13 mouse cellular contexts compared by ENCODE assay signal in genomic region chr10:58338590-58338989, GRCm38 (mm10). TPM values are rescaled to one million over a fixed set of nuclear protein-coding genes. Genes with fewer than 3 reads are reported as not detected.
DNase-seq lines count a peak whose midpoint lies in the region; ATAC-seq lines count a peak whose summit lies in the region.
"Had no signal": no experiment of that assay in that cellular context is flagged by ENCODE, and none has a peak within 500 bp of the region (broad histone marks: within the 10 kb centered on the region; RNA-seq: fewer than 3 reads in every experiment).

No protein-coding gene starts in this region.

- WGBS in intestine, embryonic 14.5 days, result 29% methylated on average over 1 of the region's 1 CpGs
- WGBS in intestine, embryonic 16.5 days, result 41% methylated on average over 1 of the region's 1 CpGs
- 55% methylated on average over 1 of the region's 1 CpGs for WGBS in midbrain, embryonic 14.5 days
- 85% methylated on average over 1 of the region's 1 CpGs for WGBS in midbrain, embryonic 10.5 days
- WGBS in stomach, embryonic 14.5 days, result 48% methylated on average over 1 of the region's 1 CpGs

- ATAC-seq in intestine, embryonic 14.5 days (replicated peaks; ENCODE audit: low FRiP score, low TSS enrichment, low read depth), result no peak
- no peak for ATAC-seq in intestine, embryonic 16.5 days
- ATAC-seq in midbrain, embryonic 14.5 days (ENCODE audit: low FRiP score, low TSS enrichment), result no peak
- ATAC-seq in stomach, embryonic 14.5 days (ENCODE audit: insufficient number of reproducible peaks, insufficient read depth, low FRiP score, low read depth), result no peak
- ATAC-seq: activated CD4-positive, CD25-positive, alpha-beta regulatory T cell, adult 4 months had no signal

- H3K9me3 ChIP-seq in intestine, embryonic 14.5 days (ENCODE audit: control insufficient read depth, low read length), result no peaks in the 10 kb centered on the region
- H3K9me3 ChIP-seq in intestine, embryonic 16.5 days (ENCODE audit: control insufficient read depth, low read length), result no peaks in the 10 kb centered on the region
- H3K9me3 ChIP-seq in midbrain, embryonic 14.5 days (ENCODE audit: control insufficient read depth, low read length), result no peaks in the 10 kb centered on the region
- peaks cover 6% of the 10 kb centered on the region for H3K9me3 ChIP-seq in midbrain, embryonic 10.5 days (replicated peaks)
- no peaks in the 10 kb centered on the region for H3K9me3 ChIP-seq in stomach, embryonic 14.5 days (ENCODE audit: control insufficient read depth, low read depth, low read length)
- H3K9me3 ChIP-seq: limb, embryonic 15.5 days had no signal

- no peaks in the 10 kb centered on the region for H3K27me3 ChIP-seq in intestine, embryonic 14.5 days (replicated peaks; ENCODE audit: control insufficient read depth, insufficient read depth, low read length)
- H3K27me3 ChIP-seq in intestine, embryonic 16.5 days (replicated peaks; ENCODE audit: control insufficient read depth, insufficient read depth, low read length), result no peaks in the 10 kb centered on the region
- no peaks in the 10 kb centered on the region for H3K27me3 ChIP-seq in midbrain, embryonic 14.5 days (ENCODE audit: control insufficient read depth, insufficient read depth, low read length)
- no peaks in the 10 kb centered on the region for H3K27me3 ChIP-seq in midbrain, embryonic 10.5 days (ENCODE audit: low read depth, poor library complexity, severe bottlenecking)
- H3K27me3 ChIP-seq in stomach, embryonic 14.5 days (ENCODE audit: control insufficient read depth, insufficient read depth, low read length), result no peaks in the 10 kb centered on the region
- H3K27me3 ChIP-seq: limb, embryonic 15.5 days had no signal

- H3K4me3 ChIP-seq in intestine, embryonic 14.5 days (ENCODE audit: low read depth, low read length), result no peak overlapping the region
- H3K4me3 ChIP-seq in intestine, embryonic 16.5 days (ENCODE audit: low read length), result no peak overlapping the region
- H3K4me3 ChIP-seq in midbrain, embryonic 14.5 days (replicated peaks; ENCODE audit: low read depth, low read length), result no peak overlapping the region
- H3K4me3 ChIP-seq in midbrain, embryonic 10.5 days, result no peak overlapping the region
- no peak overlapping the region for H3K4me3 ChIP-seq in stomach, embryonic 14.5 days (ENCODE audit: low read depth, low read length)
- H3K4me3 ChIP-seq: limb, embryonic 15.5 days had no signal

- H3K9ac ChIP-seq in intestine, embryonic 14.5 days (ENCODE audit: low read length), result no peak overlapping the region
- no peak overlapping the region for H3K9ac ChIP-seq in intestine, embryonic 16.5 days (ENCODE audit: low read depth, low read length)
- no peak overlapping the region for H3K9ac ChIP-seq in midbrain, embryonic 14.5 days (replicated peaks; ENCODE audit: low read length)
- H3K9ac ChIP-seq in stomach, embryonic 14.5 days (replicated peaks; ENCODE audit: low read depth, low read length), result no peak overlapping the region
- H3K9ac ChIP-seq: limb, embryonic 15.5 days had no signal

- H3K36me3 ChIP-seq in intestine, embryonic 14.5 days (ENCODE audit: control insufficient read depth, insufficient read depth, low read length), result no peaks in the 10 kb centered on the region
- H3K36me3 ChIP-seq in intestine, embryonic 16.5 days (ENCODE audit: control insufficient read depth, insufficient read depth, low read length), result peaks cover 2% of the 10 kb centered on the region; the same call in 1 of the 2 replicates
- H3K36me3 ChIP-seq in midbrain, embryonic 14.5 days (ENCODE audit: control insufficient read depth, insufficient read depth, low read length), result no peaks in the 10 kb centered on the region
- H3K36me3 ChIP-seq in midbrain, embryonic 10.5 days, result peaks cover 17% of the 10 kb centered on the region
- H3K36me3 ChIP-seq in stomach, embryonic 14.5 days (ENCODE audit: control insufficient read depth, insufficient read depth, low read length), result no peaks in the 10 kb centered on the region
- H3K36me3 ChIP-seq: limb, embryonic 15.5 days had no signal

- DNase-seq in adrenal gland, postnatal 10 days, result peak; percentile 32
- no peak for DNase-seq in adrenal gland, postnatal 4 days (ENCODE audit: low spot score in 2 of 2)
- no peak for DNase-seq in intestine, embryonic 14.5 days (ENCODE audit: low spot score)
- peak; percentile 19 for DNase-seq in midbrain, embryonic 14.5 days
- no peak for DNase-seq in midbrain, embryonic 10.5 days (ENCODE audit: low spot score)
- DNase-seq in adrenal gland, postnatal 36 days, result no peak
- DNase-seq: cerebellum, adult 11 months; spleen, adult 18-20 months; thymus, postnatal 4 days had no signal

- H3K27ac ChIP-seq in intestine, embryonic 14.5 days (ENCODE audit: low read depth), result peak overlapping the region; percentile 51
- H3K27ac ChIP-seq in intestine, embryonic 16.5 days (ENCODE audit: low read length), result no peak overlapping the region; the same call in 1 of the 2 replicates
- no peak overlapping the region; the same call in 1 of the 2 replicates for H3K27ac ChIP-seq in midbrain, embryonic 14.5 days (replicated peaks; ENCODE audit: low read depth, low read length)
- H3K27ac ChIP-seq in midbrain, embryonic 10.5 days (replicated peaks), result no peak overlapping the region
- 0 out of 2 replicates have a peak overlapping the region, but pooled peaks have one; percentile 48 for H3K27ac ChIP-seq in stomach, embryonic 14.5 days (ENCODE audit: low read length)
- H3K27ac ChIP-seq: limb, embryonic 15.5 days had no signal

- H3K4me2 ChIP-seq in intestine, embryonic 14.5 days (ENCODE audit: low read length), result no peak overlapping the region
- H3K4me2 ChIP-seq in intestine, embryonic 16.5 days (ENCODE audit: low read depth, low read length), result no peak overlapping the region
- H3K4me2 ChIP-seq in midbrain, embryonic 14.5 days (ENCODE audit: low read length), result no peak overlapping the region
- no peak overlapping the region for H3K4me2 ChIP-seq in stomach, embryonic 14.5 days (replicated peaks; ENCODE audit: low read depth, low read length)
- H3K4me2 ChIP-seq: limb, embryonic 15.5 days had no signal

- H3K4me1 ChIP-seq in intestine, embryonic 14.5 days (replicated peaks; ENCODE audit: control insufficient read depth, insufficient read depth, low read length), result peaks cover 47% of the 10 kb centered on the region
- H3K4me1 ChIP-seq in intestine, embryonic 16.5 days (ENCODE audit: control insufficient read depth, insufficient read depth, low read length), result peaks cover 23% of the 10 kb centered on the region
- no peaks in the 10 kb centered on the region for H3K4me1 ChIP-seq in midbrain, embryonic 14.5 days (ENCODE audit: control insufficient read depth, insufficient read depth, low read length)
- 0 out of 2 replicates have a peak, but pooled peaks cover 4% of the 10 kb centered on the region for H3K4me1 ChIP-seq in midbrain, embryonic 10.5 days
- H3K4me1 ChIP-seq in stomach, embryonic 14.5 days (ENCODE audit: control insufficient read depth, insufficient read depth, low read length), result peaks cover 15% of the 10 kb centered on the region

RNA-seq across cellular contexts. Expression of gene Lims1, which starts 15.3 kb away (rescaled TPM):
- 10 to 100 TPM; 58.1 to 69.6 TPM for total RNA-seq in adrenal gland, postnatal 10 days (2021)
- 10 to 100 TPM; 78.3 to 80.1 TPM for total RNA-seq in adrenal gland, postnatal 4 days (2021)
- polyA plus RNA-seq in intestine, embryonic 14.5 days (2014; fragmentation: Nextera tagmentation; extraction: Ambion mirVana), result 134 and 156 TPM in 2 replicates
- polyA plus RNA-seq in intestine, embryonic 16.5 days (2015; fragmentation: Nextera tagmentation; extraction: Ambion mirVana), result 120 and 124 TPM in 2 replicates
- polyA plus RNA-seq in midbrain, embryonic 14.5 days (2014; fragmentation: Nextera tagmentation; extraction: Ambion mirVana), result 47.7 and 54.1 TPM in 2 replicates
- polyA plus RNA-seq in midbrain, embryonic 10.5 days (2016; fragmentation: Nextera tagmentation; extraction: Ambion mirVana), result 109 and 111 TPM in 2 replicates
- 173 and 178 TPM in 2 replicates for polyA plus RNA-seq in stomach, embryonic 14.5 days (2014; fragmentation: Nextera tagmentation; extraction: Ambion mirVana)
- total RNA-seq in adrenal gland, postnatal 36 days (2021), result 10 to 100 TPM; 48.8 to 62.8 TPM

Comparison
In these comparisons a context has a peak if more than half of its experiments do, and no peak if none do; other contexts are left out.
1. DNase-seq: peak in adrenal gland, postnatal 10 days (single experiment) and midbrain, embryonic 14.5 days (single experiment); none in adrenal gland, postnatal 4 days (0 of 2), intestine, embryonic 14.5 days (single experiment), midbrain, embryonic 10.5 days (single experiment) and adrenal gland, postnatal 36 days (0 of 2).
2. H3K27ac ChIP-seq: peak in intestine, embryonic 14.5 days (single experiment) and stomach, embryonic 14.5 days (single experiment); none in intestine, embryonic 16.5 days (single experiment), midbrain, embryonic 14.5 days (single experiment) and midbrain, embryonic 10.5 days (single experiment).